Mouse (Mus musculus) 3T3-L1 (cell line): Measurements from ENCODE around the gene Rab44.
"Not testable (repeated sequence)": the region's sequence is repeated elsewhere in the genome, so short reads cannot be mapped to it uniquely, and the experiment has no call there.

Experiments used
- DNase-seq: peaks from one replicate; pipeline ENCODE4 v3.0.0-alpha.2; 2015; ENCODE audit warnings: low read depth, low spot score

Rab44 gene

GRCm38 (mm10) chr17:29113591-29114352 is at the start of gene Rab44:
Gene Rab44 (plus strand): TSS chr17:29114145.
- no peak for DNase-seq

- no peak for DNase-seq
These were observed 48.6 kb upstream of the Rab44 start for GRCm38 (mm10) chr17:29065245-29065940.

GRCm38 (mm10) chr17:29065971-29066370 is 48.0 kb upstream of the Rab44 start:
- DNase-seq = no peak

GRCm38 (mm10) chr17:29067416-29067815 is 46.5 kb upstream of the Rab44 start:
- DNase-seq = not testable (repeated sequence)

GRCm38 (mm10) chr17:29067847-29068246 is 46.1 kb upstream of the Rab44 start:
- peak; percentile 64 for DNase-seq

- no peak for DNase-seq
These were observed 44.9 kb upstream of the Rab44 start for GRCm38 (mm10) chr17:29069063-29069462.

- no peak for DNase-seq
These were observed 42.1 kb upstream of the Rab44 start for GRCm38 (mm10) chr17:29071820-29072219.

- no peak for DNase-seq
These were observed 41.1 kb upstream of the Rab44 start for GRCm38 (mm10) chr17:29072701-29073307.

- no peak for DNase-seq
These were observed 40.6 kb upstream of the Rab44 start for GRCm38 (mm10) chr17:29073313-29073712.

- no peak for DNase-seq
These were observed 39.9 kb upstream of the Rab44 start for GRCm38 (mm10) chr17:29074085-29074484.

GRCm38 (mm10) chr17:29076235-29076634 is 37.7 kb upstream of the Rab44 start:
- no peak for DNase-seq

- DNase-seq = peak; percentile 79
These were observed 36.0 kb upstream of the Rab44 start for GRCm38 (mm10) chr17:29077786-29078509.

- DNase-seq = peak; percentile 98
These were observed 35.2 kb upstream of the Rab44 start for GRCm38 (mm10) chr17:29078519-29079383.

GRCm38 (mm10) chr17:29080758-29081617 is 33.0 kb upstream of the Rab44 start:
- DNase-seq = no peak

- DNase-seq = peak; percentile 55
These were observed 32.1 kb upstream of the Rab44 start for GRCm38 (mm10) chr17:29081618-29082381.

GRCm38 (mm10) chr17:29083586-29083985 is 30.4 kb upstream of the Rab44 start:
- no peak for DNase-seq

- DNase-seq = no peak
These were observed 29.3 kb upstream of the Rab44 start for GRCm38 (mm10) chr17:29084656-29085055.

- DNase-seq = no peak
These were observed 28.7 kb upstream of the Rab44 start for GRCm38 (mm10) chr17:29085266-29085665.

GRCm38 (mm10) chr17:29086916-29087315 is 27.0 kb upstream of the Rab44 start:
- DNase-seq = no peak
